Mouse (Mus musculus) kidney, embryonic 15.5 days (tissue): ENCODE data around the gene Lrrc9. TPM values are rescaled to one million over a fixed set of nuclear protein-coding genes. Genes with fewer than 3 reads are reported as not detected.

Experiments used
- ATAC-seq: fragments of 200-750 bp; cut with Nextera tagmentation; replicated peaks from 2 replicates; pipeline ENCODE4 v1.8.0; 2017; ENCODE audit warnings: moderate TSS enrichment; ENCODE audit not compliant: low FRiP score
- H3K27ac ChIP-seq: fragments of 300-500 bp; sonication (generic); 2 replicates; pipeline ENCODE4 v1.5.1; 2015; ENCODE audit warnings: mild to moderate bottlenecking, inconsistent platforms
- H3K27me3 ChIP-seq: fragments of 300-500 bp; sonication (generic); 2 replicates; pipeline ENCODE4 v1.6.1; 2015; ENCODE audit warnings: inconsistent platforms
- H3K36me3 ChIP-seq: fragments of 300-500 bp; sonication (generic); 2 replicates; pipeline ENCODE4 v1.6.1; 2015; ENCODE audit warnings: inconsistent platforms
- H3K4me1 ChIP-seq: fragments of 300-500 bp; sonication (generic); 2 replicates; pipeline ENCODE4 v1.6.1; 2015; ENCODE audit warnings: inconsistent platforms
- H3K4me2 ChIP-seq: fragments of 300-500 bp; sonication (generic); 2 replicates; pipeline ENCODE4 v1.6.1; 2015; ENCODE audit warnings: moderate library complexity, mild to moderate bottlenecking, inconsistent platforms
- H3K4me3 ChIP-seq: fragments of 300-500 bp; sonication (generic); replicated peaks from 2 replicates; pipeline ENCODE4 v1.5.1; 2015; ENCODE audit warnings: mild to moderate bottlenecking, inconsistent platforms
- H3K9ac ChIP-seq: fragments of 300-500 bp; sonication (generic); 2 replicates; pipeline ENCODE4 v1.6.1; 2015; ENCODE audit warnings: mild to moderate bottlenecking, inconsistent platforms
- H3K9me3 ChIP-seq: fragments of 300-500 bp; sonication (generic); replicated peaks from 2 replicates; pipeline ENCODE4 v1.6.1; 2016; ENCODE audit warnings: inconsistent platforms
- WGBS: fragments of 180-500 bp; shearing (Covaris S2); methylation state at CpG from one replicate; pipeline ENCODE4 v1.1.7; 2015; ENCODE audit warnings: mixed read lengths; 5-methylcytosine and 5-hydroxymethylcytosine counted together
- polyA plus RNA-seq: library from polyadenylated mRNA; unstranded; fragments of >200 nt; fragmentation: Nextera tagmentation; extraction: Ambion mirVana; gene quantifications from 2 replicates; pipeline ENCODE4 v1.2.1, GENCODE M21; 2015

Lrrc9 gene
- polyA plus RNA-seq, 1 experiment from 2014 or later = 0.32 TPM

DNA sequence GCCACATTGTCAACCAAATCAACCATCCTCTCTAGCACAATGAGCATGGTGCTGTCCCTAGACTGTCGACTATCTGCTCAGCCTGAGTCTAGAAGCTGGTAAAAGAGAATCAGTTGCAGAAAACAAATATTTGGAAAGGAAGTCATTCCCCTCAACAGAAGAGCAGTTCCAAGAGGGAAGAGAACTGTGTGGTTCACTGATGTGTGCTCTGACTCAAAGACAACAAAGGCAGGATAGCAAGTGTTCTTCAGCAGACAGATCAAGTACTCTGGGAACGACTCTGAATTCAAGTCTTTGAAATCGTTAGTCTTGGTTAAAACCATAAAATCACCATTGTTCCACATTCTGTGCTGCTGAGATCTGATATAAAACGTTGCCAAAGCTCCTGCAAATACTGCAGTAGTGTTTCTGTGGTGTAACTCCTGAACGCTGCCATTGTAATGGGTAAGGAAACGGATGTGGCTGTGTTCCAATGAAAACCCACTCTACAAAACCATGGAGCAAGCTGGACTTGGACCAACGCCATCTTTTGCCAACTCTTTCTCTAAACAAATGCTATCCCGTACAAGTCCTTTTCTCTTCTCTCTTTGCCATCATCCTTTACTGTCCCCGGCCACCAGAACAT lies 8.3 kb upstream of the Lrrc9 start:
- no peaks in the 10 kb centered on the region for H3K36me3 ChIP-seq
- ATAC-seq = no peak
- H3K4me2 ChIP-seq = no peak overlapping the region
- H3K4me3 ChIP-seq = no peak overlapping the region
- WGBS = 77% methylated on average over 9 of the region's 9 CpGs
- H3K27ac ChIP-seq = no peak overlapping the region
- no peaks in the 10 kb centered on the region for H3K9me3 ChIP-seq
- H3K4me1 ChIP-seq = no peaks in the 10 kb centered on the region
- H3K27me3 ChIP-seq = no peaks in the 10 kb centered on the region
- H3K9ac ChIP-seq = no peak overlapping the region

- 81% methylated on average over 10 of the region's 10 CpGs for WGBS
- Histone ChIP-seq H3K4me2 (no peak overlapping the region), H3K9me3 (no peaks in the 10 kb centered on the region), H3K36me3 (no peaks in the 10 kb centered on the region), H3K4me1 (peaks cover 9% of the 10 kb centered on the region; the same call in 1 of the 2 replicates), H3K27me3 (no peaks in the 10 kb centered on the region), H3K27ac (no peak overlapping the region), H3K9ac (no peak overlapping the region), H3K4me3 (no peak overlapping the region)
- no peak for ATAC-seq
Measured at GRCm38 (mm10) chr12:72437676-72438341, 3.9 kb upstream of the Lrrc9 start.

GRCm38 (mm10) chr12:72438961-72439480 lies 2.6 kb upstream of the Lrrc9 start:
- Histone ChIP-seq H3K4me1 (peaks cover 9% of the 10 kb centered on the region; the same call in 1 of the 2 replicates), H3K9ac (no peak overlapping the region), H3K27ac (no peak overlapping the region), H3K4me2 (no peak overlapping the region), H3K36me3 (no peaks in the 10 kb centered on the region), H3K4me3 (no peak overlapping the region), H3K27me3 (no peaks in the 10 kb centered on the region), H3K9me3 (no peaks in the 10 kb centered on the region)
- WGBS = 84% methylated on average over 6 of the region's 6 CpGs
- ATAC-seq = no peak

DNA sequence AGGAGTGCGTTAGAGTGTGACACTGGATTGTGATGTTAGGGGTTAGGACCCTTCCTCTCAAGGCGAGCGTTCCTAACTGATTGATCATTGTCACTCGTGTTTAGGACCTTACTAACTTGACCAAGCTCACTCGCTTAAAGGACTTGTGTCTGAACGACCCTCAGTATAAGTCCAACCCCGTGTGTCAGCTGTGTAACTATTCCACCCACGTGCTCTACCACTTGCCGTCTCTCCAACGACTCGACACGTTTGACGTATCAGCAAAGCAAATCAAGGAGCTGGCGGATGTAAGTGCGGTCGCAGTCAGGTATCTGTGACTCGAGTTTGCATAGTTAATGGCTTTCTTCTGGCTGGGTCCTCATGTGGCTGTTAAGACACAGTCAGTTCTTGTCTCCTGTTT lies 12.3 kb downstream of the Lrrc9 start:
- no peak for ATAC-seq
- Histone ChIP-seq H3K4me3 (no peak overlapping the region), H3K9ac (no peak overlapping the region), H3K27ac (no peak overlapping the region), H3K4me2 (no peak overlapping the region), H3K9me3 (no peaks in the 10 kb centered on the region), H3K36me3 (no peaks in the 10 kb centered on the region), H3K27me3 (no peaks in the 10 kb centered on the region), H3K4me1 (no peaks in the 10 kb centered on the region)
- WGBS = 68% methylated on average over 17 of the region's 17 CpGs

GRCm38 (mm10) chr12:72461191-72461893 lies 19.7 kb downstream of the Lrrc9 start:
- ATAC-seq = no peak
- Histone ChIP-seq H3K4me1 (0 out of 2 replicates have a peak, but pooled peaks cover 2% of the 10 kb centered on the region), H3K9ac (no peak overlapping the region), H3K27me3 (no peaks in the 10 kb centered on the region), H3K36me3 (no peaks in the 10 kb centered on the region), H3K4me2 (peak overlapping the region; percentile 16; the same call in 1 of the 2 replicates), H3K9me3 (no peaks in the 10 kb centered on the region), H3K27ac (no peak overlapping the region), H3K4me3 (no peak overlapping the region)
- 61% methylated on average over 11 of the region's 11 CpGs for WGBS

GRCm38 (mm10) chr12:72461894-72462530 lies 20.3 kb downstream of the Lrrc9 start:
- Histone ChIP-seq H3K9me3 (no peaks in the 10 kb centered on the region), H3K4me3 (no peak overlapping the region), H3K27me3 (no peaks in the 10 kb centered on the region), H3K4me1 (0 out of 2 replicates have a peak, but pooled peaks cover 2% of the 10 kb centered on the region), H3K36me3 (no peaks in the 10 kb centered on the region), H3K27ac (no peak overlapping the region), H3K4me2 (peak overlapping the region; percentile 16; the same call in 1 of the 2 replicates), H3K9ac (no peak overlapping the region)
- 48% methylated on average over 5 of the region's 5 CpGs for WGBS
- no peak for ATAC-seq

- Histone ChIP-seq H3K4me1 (0 out of 2 replicates have a peak, but pooled peaks cover 2% of the 10 kb centered on the region), H3K4me3 (no peak overlapping the region), H3K27me3 (no peaks in the 10 kb centered on the region), H3K4me2 (no peak overlapping the region), H3K9ac (no peak overlapping the region), H3K9me3 (no peaks in the 10 kb centered on the region), H3K36me3 (no peaks in the 10 kb centered on the region), H3K27ac (no peak overlapping the region)
- no peak for ATAC-seq
- 90% methylated on average over 5 of the region's 5 CpGs for WGBS
Measured at GRCm38 (mm10) chr12:72465826-72466501, 24.3 kb downstream of the Lrrc9 start.

- H3K9ac ChIP-seq = no peak overlapping the region
- no peak overlapping the region for H3K4me3 ChIP-seq
- WGBS = 90% methylated on average over 1 of the region's 1 CpGs
- no peak for ATAC-seq
- H3K9me3 ChIP-seq = no peaks in the 10 kb centered on the region
- H3K4me1 ChIP-seq = no peaks in the 10 kb centered on the region
- H3K27ac ChIP-seq = no peak overlapping the region
- no peaks in the 10 kb centered on the region for H3K36me3 ChIP-seq
- H3K27me3 ChIP-seq = no peaks in the 10 kb centered on the region
- no peak overlapping the region for H3K4me2 ChIP-seq
Measured at GRCm38 (mm10) chr12:72467269-72467668, 25.6 kb downstream of the Lrrc9 start.

GRCm38 (mm10) chr12:72467789-72468188 lies 26.1 kb downstream of the Lrrc9 start:
- ATAC-seq = no peak
- no peaks in the 10 kb centered on the region for H3K27me3 ChIP-seq
- 90% methylated on average over 4 of the region's 4 CpGs for WGBS
- no peak overlapping the region for H3K4me2 ChIP-seq
- no peak overlapping the region for H3K9ac ChIP-seq
- H3K4me3 ChIP-seq = no peak overlapping the region
- H3K9me3 ChIP-seq = no peaks in the 10 kb centered on the region
- H3K36me3 ChIP-seq = no peaks in the 10 kb centered on the region
- no peak overlapping the region for H3K27ac ChIP-seq
- no peaks in the 10 kb centered on the region for H3K4me1 ChIP-seq

- H3K27me3 ChIP-seq = no peaks in the 10 kb centered on the region
- no peaks in the 10 kb centered on the region for H3K4me1 ChIP-seq
- H3K36me3 ChIP-seq = no peaks in the 10 kb centered on the region
- H3K9me3 ChIP-seq = no peaks in the 10 kb centered on the region
- no peak overlapping the region for H3K9ac ChIP-seq
- WGBS = 85% methylated on average over 2 of the region's 2 CpGs
- H3K27ac ChIP-seq = no peak overlapping the region
- no peak overlapping the region for H3K4me3 ChIP-seq
- no peak overlapping the region for H3K4me2 ChIP-seq
- no peak for ATAC-seq
Measured at GRCm38 (mm10) chr12:72476773-72477450, 35.2 kb downstream of the Lrrc9 start.

- Histone ChIP-seq H3K36me3 (no peaks in the 10 kb centered on the region), H3K27ac (no peak overlapping the region)
- no peak for ATAC-seq
Measured at GRCm38 (mm10) chr12:72482226-72482625, 40.6 kb downstream of the Lrrc9 start.

More at GRCm38 (mm10) chr12:72482226-72482625, 40.6 kb downstream of the Lrrc9 start:
- Histone ChIP-seq H3K4me1 (no peaks in the 10 kb centered on the region), H3K9ac (no peak overlapping the region), H3K4me2 (no peak overlapping the region), H3K27me3 (no peaks in the 10 kb centered on the region), H3K9me3 (no peaks in the 10 kb centered on the region), H3K4me3 (no peak overlapping the region)
